Comparison of ENCODE assay signal across 27 mouse cellular contexts in genomic region chr2:125292616-125293015, GRCm38 (mm10).
"Had no signal": no experiment of that assay in that cellular context is flagged by ENCODE, and none has a peak within 500 bp of the region (broad histone marks: within the 10 kb centered on the region; RNA-seq: fewer than 3 reads in every experiment).

No protein-coding gene starts in this region.

- H3K27ac ChIP-seq: heart, adult 2 months; heart, embryonic 13.5 days; heart, embryonic 15.5 days; hindbrain, embryonic 13.5 days; hindbrain, embryonic 15.5 days; hindbrain, postnatal 0 days; kidney, embryonic 15.5 days; kidney, postnatal 0 days; limb, embryonic 13.5 days; liver, embryonic 13.5 days; liver, embryonic 15.5 days had no signal

- H3K4me1 ChIP-seq: hindbrain, embryonic 15.5 days; liver, embryonic 13.5 days; liver, embryonic 15.5 days had no signal

- H3K9me3 ChIP-seq: heart, embryonic 13.5 days; heart, embryonic 15.5 days; hindbrain, embryonic 13.5 days; hindbrain, embryonic 15.5 days; kidney, embryonic 15.5 days; limb, embryonic 13.5 days; liver, embryonic 13.5 days; liver, embryonic 15.5 days had no signal

- H3K27me3 ChIP-seq: heart, embryonic 13.5 days; heart, embryonic 15.5 days; hindbrain, embryonic 13.5 days; hindbrain, embryonic 15.5 days; kidney, embryonic 15.5 days; limb, embryonic 13.5 days; liver, embryonic 13.5 days; liver, embryonic 15.5 days had no signal

- H3K4me3 ChIP-seq: heart, adult 2 months; heart, embryonic 13.5 days; heart, embryonic 15.5 days; hindbrain, embryonic 13.5 days; hindbrain, embryonic 15.5 days; kidney, embryonic 15.5 days; limb, embryonic 13.5 days; liver, embryonic 13.5 days; liver, embryonic 15.5 days had no signal

- DNase-seq: gastrocnemius, postnatal 10 days; gastrocnemius, postnatal 25 days; heart, adult 11 months; heart, adult 2 months; heart, postnatal 14 days; heart, postnatal 36 days; kidney, adult 11 months; kidney, adult 2 months; kidney, adult 9 months; kidney, postnatal 14 days; kidney, postnatal 36 days; layer of hippocampus, adult 9-11 months; layer of hippocampus, postnatal 36 days; liver; liver, embryonic 13.5 days had no signal

- ATAC-seq: hindbrain, postnatal 0 days; intestine, embryonic 16.5 days had no signal

- H3K4me2 ChIP-seq: heart, embryonic 11.5 days; heart, embryonic 13.5 days; heart, embryonic 15.5 days; hindbrain, embryonic 13.5 days; hindbrain, embryonic 15.5 days; kidney, embryonic 15.5 days; limb, embryonic 13.5 days; liver, embryonic 11.5 days; liver, embryonic 13.5 days; liver, embryonic 15.5 days had no signal

- H3K36me3 ChIP-seq: heart, embryonic 15.5 days; hindbrain, embryonic 13.5 days; hindbrain, embryonic 15.5 days; kidney, embryonic 15.5 days; limb, embryonic 13.5 days; liver, embryonic 13.5 days; liver, embryonic 15.5 days had no signal

- H3K9ac ChIP-seq: heart, embryonic 13.5 days; heart, embryonic 15.5 days; hindbrain, embryonic 13.5 days; hindbrain, embryonic 15.5 days; kidney, embryonic 15.5 days; limb, embryonic 13.5 days; liver, embryonic 13.5 days; liver, embryonic 15.5 days had no signal
